ENCODE assay signal across 16 mouse cellular contexts in genomic region chr10:63784808-63785535, GRCm38 (mm10).
DNase-seq lines count a peak whose midpoint lies in the region; ATAC-seq and TF ChIP-seq lines count a peak whose summit lies in the region.
"Had no signal": no experiment of that assay in that cellular context is flagged by ENCODE, and none has a peak within 500 bp of the region (broad histone marks: within the 10 kb centered on the region; RNA-seq: fewer than 3 reads in every experiment).

No protein-coding gene starts in this region.

- no peak overlapping the region for H3K9ac ChIP-seq in heart, postnatal 0 days (replicated peaks; ENCODE audit: low read depth, low read length)
- H3K9ac ChIP-seq: embryonic facial prominence, embryonic 13.5 days; forebrain, embryonic 13.5 days; liver, embryonic 13.5 days had no signal

- 0 out of 2 replicates have a peak overlapping the region, but pooled peaks have one; percentile 2 for H3K4me2 ChIP-seq in heart, postnatal 0 days (ENCODE audit: low read depth, low read length)
- H3K4me2 ChIP-seq: embryonic facial prominence, embryonic 13.5 days; forebrain, embryonic 13.5 days; liver, embryonic 13.5 days had no signal

- no peaks in the 10 kb centered on the region for H3K9me3 ChIP-seq in heart, postnatal 0 days (replicated peaks; ENCODE audit: control insufficient read depth, low read length)
- H3K9me3 ChIP-seq: embryonic facial prominence, embryonic 13.5 days; forebrain, embryonic 13.5 days; hindbrain, embryonic 10.5 days; liver, embryonic 13.5 days had no signal

- no peak overlapping the region for H3K27ac ChIP-seq in heart, postnatal 0 days (ENCODE audit: low read depth)
- H3K27ac ChIP-seq: embryonic facial prominence, embryonic 13.5 days; forebrain, embryonic 13.5 days; hindbrain, embryonic 10.5 days; liver, embryonic 13.5 days had no signal

- TF ChIP-seq CTCF in heart, postnatal 0 days (IDR thresholded peaks at IDR 0.05; ENCODE audit: low read depth) = 0 out of 2 replicates have a peak, but pooled peaks have one; percentile 2

- no peaks in the 10 kb centered on the region for H3K36me3 ChIP-seq in heart, postnatal 0 days (replicated peaks; ENCODE audit: control insufficient read depth, insufficient read depth, low read length)
- H3K36me3 ChIP-seq: embryonic facial prominence, embryonic 13.5 days; hindbrain, embryonic 10.5 days; liver, embryonic 13.5 days had no signal

- DNase-seq in cerebellum, postnatal 10 days = peak; percentile 65 to 68
- DNase-seq in cerebellum, adult 8-10 months = no peak
- peak; percentile 25 to 31 for DNase-seq in lung, adult 18-20 months
- DNase-seq in lung, postnatal 10 days = no peak
- peak; percentile 35 for DNase-seq in heart, postnatal 0 days (ENCODE audit: low spot score)
- DNase-seq in lung, postnatal 36 days = peak; percentile 32
- no peak for DNase-seq in Muller cell, postnatal 12 days (ENCODE audit: inconsistent ontology term)
- no peak for DNase-seq in ovary, postnatal 14 days (ENCODE audit: low spot score)
- DNase-seq: adrenal gland, postnatal 25 days; left cerebral cortex, postnatal 4 days; liver, embryonic 13.5 days had no signal

- ATAC-seq in heart, postnatal 0 days (ENCODE audit: insufficient read depth, low read depth) = peak; percentile 62
- ATAC-seq: forebrain, embryonic 13.5 days; intestine, embryonic 16.5 days had no signal

- H3K4me1 ChIP-seq in heart, postnatal 0 days (ENCODE audit: control insufficient read depth, insufficient read depth) = peaks cover 6% of the 10 kb centered on the region; the same call in 1 of the 2 replicates
- H3K4me1 ChIP-seq: embryonic facial prominence, embryonic 13.5 days; forebrain, embryonic 13.5 days; hindbrain, embryonic 10.5 days; liver, embryonic 13.5 days had no signal

- TF ChIP-seq EP300 in heart, postnatal 0 days (IDR thresholded peaks at IDR 0.05; ENCODE audit: low read depth) = no peak

- no peaks in the 10 kb centered on the region for H3K27me3 ChIP-seq in heart, postnatal 0 days (ENCODE audit: control insufficient read depth, insufficient read depth, low read length)
- H3K27me3 ChIP-seq: embryonic facial prominence, embryonic 13.5 days; forebrain, embryonic 13.5 days; liver, embryonic 13.5 days had no signal

- no peak overlapping the region for H3K4me3 ChIP-seq in heart, postnatal 0 days (ENCODE audit: low read depth, low read length)
- H3K4me3 ChIP-seq: embryonic facial prominence, embryonic 13.5 days; forebrain, embryonic 13.5 days; hindbrain, embryonic 10.5 days; liver, embryonic 13.5 days; myocyte had no signal

- WGBS in heart, postnatal 0 days = 46% methylated on average over 20 of the region's 20 CpGs

Comparison
In these comparisons a context has a peak if more than half of its experiments do, and no peak if none do; other contexts are left out.
1. DNase-seq: peak in cerebellum, postnatal 10 days (2 of 2), lung, adult 18-20 months (2 of 2), heart, postnatal 0 days (single experiment) and lung, postnatal 36 days (single experiment); none in cerebellum, adult 8-10 months (single experiment), lung, postnatal 10 days (single experiment), Muller cell, postnatal 12 days (single experiment) and ovary, postnatal 14 days (single experiment).